Mouse (Mus musculus): ENCODE results near the gene Arhgef10l.

Gene Arhgef10l

DNA sequence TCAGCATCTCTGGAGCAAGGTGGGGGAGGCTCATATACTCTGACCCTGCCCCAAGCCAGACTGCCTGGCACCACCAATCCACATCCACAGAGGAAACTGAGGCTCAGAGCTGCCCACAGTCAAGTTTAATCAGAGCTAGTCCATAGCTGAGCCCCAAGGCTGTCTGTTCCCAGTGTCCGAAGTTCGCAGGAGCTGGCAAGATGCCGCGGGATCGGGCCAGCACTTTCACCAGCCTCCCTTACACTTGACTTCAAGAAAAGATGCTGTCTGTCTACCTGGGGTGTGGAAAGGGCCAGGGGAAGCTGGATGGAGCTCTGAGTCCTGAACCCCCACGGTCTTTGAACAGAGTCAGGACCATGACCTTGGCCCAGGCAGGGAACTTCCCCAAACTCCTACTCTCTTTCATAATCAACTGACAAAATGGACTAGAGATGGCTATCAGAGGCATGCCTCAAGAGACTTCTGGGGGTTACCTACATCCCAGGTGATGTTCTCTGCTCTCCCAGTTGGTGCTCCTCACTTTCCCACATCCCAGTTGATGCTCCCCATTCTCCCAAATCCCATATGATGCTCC lies 34.4 kb downstream of the Arhgef10l start:
- no peak for DNase-seq (ENCODE audit: low spot score)

DNA sequence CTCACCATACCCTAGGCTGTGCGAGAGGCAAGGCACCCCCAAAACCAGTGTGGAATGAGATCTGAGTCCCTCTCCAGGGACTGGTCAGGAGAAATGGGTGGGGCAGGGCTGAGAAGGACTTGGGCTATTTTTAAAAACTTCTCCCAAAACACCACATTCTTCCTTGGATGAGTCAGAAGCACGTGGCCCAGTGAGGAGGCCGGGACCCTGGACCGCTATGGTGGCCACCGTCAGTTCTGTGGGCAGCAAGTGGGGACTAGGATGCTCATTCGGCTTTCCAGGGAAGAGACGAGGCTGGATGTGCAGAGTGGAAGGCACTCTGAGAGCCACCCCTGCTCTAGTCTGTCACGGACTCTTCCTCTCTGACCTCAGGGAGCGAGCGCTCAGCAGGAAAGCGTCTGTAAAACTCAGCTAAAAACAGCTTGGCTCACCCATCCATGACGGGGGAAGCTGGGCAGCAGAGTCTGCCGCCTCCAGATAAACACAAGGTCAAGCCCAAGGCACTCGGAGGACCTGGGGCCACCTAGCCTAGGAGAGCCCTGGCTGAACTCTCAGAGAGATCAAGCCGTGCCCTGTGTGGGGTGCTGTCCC lies 35.1 kb downstream of the Arhgef10l start:
- no peak for DNase-seq (ENCODE audit: low spot score)

DNA sequence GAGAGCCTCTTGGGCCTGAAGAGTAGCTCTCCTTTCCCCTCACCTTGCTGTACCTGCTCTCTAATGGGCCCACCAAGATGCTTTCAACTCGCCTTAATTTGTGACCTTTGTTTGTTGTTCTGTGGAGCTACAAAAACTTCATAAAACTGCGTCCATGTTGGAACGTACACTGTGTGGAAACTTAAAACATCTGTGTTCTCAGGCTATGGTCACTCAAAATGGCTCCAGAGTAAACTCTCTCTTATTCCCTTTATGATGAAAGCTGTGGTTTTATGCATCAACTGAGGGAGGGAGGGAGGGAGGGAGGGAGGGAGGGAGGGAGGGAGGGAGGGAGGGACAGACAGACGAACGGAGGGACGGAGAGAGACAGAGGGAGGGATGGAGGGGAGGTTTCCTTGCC lies 35.7 kb downstream of the Arhgef10l start:
- DNase-seq (ENCODE audit: low spot score): no peak

GRCm38 (mm10) chr4:140628971-140629370 lies 36.8 kb downstream of the Arhgef10l start:
- DNase-seq (ENCODE audit: low spot score): no peak

- no peak for DNase-seq (ENCODE audit: low spot score)
Measured at GRCm38 (mm10) chr4:140628412-140628943, 37.3 kb downstream of the Arhgef10l start.

DNA sequence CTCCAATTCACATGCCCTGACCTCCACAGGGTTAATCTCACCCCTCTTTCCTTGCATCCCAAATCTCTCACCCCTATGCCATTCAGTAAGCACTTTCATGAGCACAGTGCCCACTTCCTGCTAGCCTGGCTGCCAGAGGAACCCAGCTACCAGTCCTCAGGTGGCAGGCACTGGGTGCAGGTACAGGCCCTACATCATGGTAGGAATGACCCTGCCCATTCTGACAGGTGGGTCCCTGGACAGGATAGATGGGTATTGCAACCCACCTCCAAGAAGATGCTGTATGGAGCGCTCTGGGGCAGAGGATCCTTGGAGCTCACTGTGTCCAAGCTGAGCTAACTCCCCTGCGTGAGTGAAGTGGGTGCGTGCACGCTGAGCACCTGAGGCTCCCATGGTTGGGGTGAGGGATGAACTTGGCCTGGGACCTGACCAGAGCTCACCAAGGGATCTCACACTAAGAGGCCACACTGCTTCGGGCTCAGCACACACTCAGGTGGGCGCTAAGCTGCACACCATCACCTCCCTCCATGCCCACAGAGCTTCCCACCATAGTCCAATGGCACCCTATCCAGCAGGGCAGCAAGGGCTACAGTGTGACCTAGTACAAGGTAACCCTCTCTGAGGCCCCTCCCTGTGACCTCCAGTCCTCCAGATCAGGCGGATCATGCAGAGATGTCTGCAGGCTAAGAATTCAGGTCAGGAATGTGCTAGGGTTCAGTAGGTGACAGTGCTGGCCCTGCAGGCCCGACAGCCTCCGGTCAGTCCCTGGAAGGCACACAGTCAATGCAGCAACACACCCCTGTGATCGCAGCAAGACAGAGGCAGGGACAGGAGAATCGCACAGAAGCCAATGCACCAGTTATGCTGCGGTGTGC lies 39.9 kb downstream of the Arhgef10l start:
- DNase-seq (ENCODE audit: low spot score): no peak

DNA sequence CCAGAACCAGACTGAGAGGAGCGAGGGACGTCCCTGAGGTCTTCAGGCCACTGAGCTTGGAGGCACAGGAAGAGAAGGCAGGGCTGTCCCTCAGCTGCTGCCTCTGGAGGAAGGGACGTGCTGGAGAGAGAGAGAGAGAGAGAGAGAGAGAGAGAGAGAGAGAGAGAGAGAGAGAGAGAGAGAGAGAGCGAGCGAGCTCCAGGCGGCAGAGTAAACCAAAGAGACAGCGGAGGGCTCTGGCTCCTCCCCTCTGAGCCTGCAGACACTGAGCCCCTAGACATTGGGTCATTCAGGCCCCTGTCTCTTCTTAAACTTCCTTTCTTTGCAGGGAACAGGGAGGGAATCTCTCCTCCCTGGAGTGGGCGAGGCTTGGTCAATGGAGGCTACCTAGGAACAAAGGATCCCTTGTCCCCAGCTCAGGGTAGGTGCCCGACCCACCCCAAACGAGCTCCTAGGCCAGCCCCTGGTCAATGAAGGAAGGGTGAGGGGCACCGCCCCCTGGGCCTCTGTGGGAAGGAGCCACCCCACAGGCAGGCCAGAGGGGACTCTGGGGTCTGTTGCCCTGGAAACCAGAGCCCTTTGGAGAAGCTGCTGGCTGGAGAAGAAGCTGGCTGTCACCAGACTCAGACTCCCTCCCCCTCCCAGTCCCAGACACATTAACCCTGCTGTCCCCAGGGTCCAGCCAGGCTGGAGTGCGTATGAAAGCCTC lies 41.2 kb downstream of the Arhgef10l start:
- peak; percentile 52 for DNase-seq (ENCODE audit: low spot score)

DNA sequence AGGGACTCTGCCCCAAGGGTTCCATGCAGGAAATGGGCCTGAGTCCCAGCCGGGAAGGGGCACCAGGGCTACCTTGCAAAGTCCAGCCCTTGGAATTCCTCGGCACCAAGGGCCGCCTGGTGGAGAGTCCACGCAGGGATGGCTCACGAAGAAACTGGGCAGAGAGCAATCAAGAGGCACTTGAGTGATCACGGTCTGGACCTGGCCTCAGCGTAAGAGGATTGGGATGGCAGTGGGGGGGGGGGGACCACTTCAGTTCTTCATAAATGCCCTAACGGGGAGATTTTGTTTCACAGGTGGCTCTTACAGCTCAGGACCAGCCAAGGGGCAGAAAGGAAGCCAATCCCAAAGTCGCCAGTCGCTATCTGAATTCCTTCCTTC lies 41.7 kb downstream of the Arhgef10l start:
- no peak for DNase-seq (ENCODE audit: low spot score)

DNA sequence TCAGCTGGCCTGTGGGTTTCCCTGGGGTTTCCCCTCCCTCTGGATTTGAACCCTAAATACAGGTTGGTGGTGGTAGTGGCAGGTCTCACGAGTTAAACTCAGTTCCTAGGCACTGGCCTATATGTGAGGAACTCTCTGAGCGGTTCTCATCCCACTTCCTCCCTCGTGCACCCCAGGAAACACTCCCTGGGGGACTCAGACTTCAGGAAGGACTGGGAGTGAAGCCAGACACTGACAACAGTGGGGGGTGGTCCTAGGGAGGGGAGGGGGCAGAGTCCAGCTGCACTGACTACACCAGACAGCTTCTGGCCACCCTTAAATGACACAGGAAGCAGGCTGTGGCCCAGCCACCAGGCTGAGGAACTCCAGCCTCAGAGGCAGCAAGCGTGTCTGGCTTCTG lies 43.0 kb downstream of the Arhgef10l start:
- DNase-seq (ENCODE audit: low spot score): no peak

- no peak for DNase-seq (ENCODE audit: low spot score)
Measured at GRCm38 (mm10) chr4:140620496-140620895, 45.3 kb downstream of the Arhgef10l start.

- no peak for DNase-seq (ENCODE audit: low spot score)
Measured at GRCm38 (mm10) chr4:140617391-140618385, 48.1 kb downstream of the Arhgef10l start.

DNA sequence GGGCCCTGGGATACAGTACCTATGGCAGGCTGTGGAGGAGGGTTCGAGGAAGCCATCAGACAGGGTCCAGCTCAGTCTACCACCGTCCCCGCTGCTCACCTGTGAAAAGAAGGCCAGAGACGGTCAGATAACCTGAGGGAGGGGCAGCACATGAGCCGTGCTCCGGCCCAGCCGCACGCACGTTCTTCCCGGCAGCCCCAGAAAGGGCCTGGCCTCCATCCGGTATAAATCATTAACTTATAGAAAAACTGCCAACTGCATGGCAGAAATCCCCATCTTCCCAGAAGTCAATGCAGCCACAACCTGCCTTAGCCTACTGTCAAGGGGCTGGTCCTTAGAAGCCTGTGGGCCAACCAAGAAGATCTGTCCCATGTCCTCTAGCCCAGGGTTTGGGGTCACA lies 48.9 kb downstream of the Arhgef10l start:
- no peak for DNase-seq (ENCODE audit: low spot score)

DNA sequence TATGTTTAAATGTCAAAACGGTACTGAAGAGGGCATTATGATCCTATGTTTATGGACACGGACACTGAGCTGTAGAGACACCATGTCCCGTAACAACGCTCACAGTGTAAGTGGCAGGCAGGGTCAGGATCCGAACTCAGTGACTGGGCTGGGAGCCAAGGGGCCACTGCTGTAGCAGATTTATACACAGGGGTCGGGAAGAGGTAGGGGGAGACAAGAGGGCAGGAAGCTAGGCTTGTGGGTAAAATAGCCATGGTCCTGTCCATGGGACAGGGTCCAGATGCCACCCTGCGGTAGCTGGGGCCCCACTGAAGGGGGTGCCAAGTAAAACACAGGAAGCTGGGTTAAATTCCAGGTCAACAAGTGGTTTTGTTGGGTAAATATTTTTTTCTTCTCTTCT lies 49.6 kb downstream of the Arhgef10l start:
- no peak for DNase-seq (ENCODE audit: low spot score)

- DNase-seq (ENCODE audit: low spot score): no peak
Measured at GRCm38 (mm10) chr4:140615771-140616170, 50.0 kb downstream of the Arhgef10l start.

GRCm38 (mm10) chr4:140614553-140614952 lies 51.3 kb downstream of the Arhgef10l start:
- DNase-seq (ENCODE audit: low spot score): no peak

GRCm38 (mm10) chr4:140614145-140614544 lies 51.7 kb downstream of the Arhgef10l start:
- DNase-seq (ENCODE audit: low spot score): no peak

DNA sequence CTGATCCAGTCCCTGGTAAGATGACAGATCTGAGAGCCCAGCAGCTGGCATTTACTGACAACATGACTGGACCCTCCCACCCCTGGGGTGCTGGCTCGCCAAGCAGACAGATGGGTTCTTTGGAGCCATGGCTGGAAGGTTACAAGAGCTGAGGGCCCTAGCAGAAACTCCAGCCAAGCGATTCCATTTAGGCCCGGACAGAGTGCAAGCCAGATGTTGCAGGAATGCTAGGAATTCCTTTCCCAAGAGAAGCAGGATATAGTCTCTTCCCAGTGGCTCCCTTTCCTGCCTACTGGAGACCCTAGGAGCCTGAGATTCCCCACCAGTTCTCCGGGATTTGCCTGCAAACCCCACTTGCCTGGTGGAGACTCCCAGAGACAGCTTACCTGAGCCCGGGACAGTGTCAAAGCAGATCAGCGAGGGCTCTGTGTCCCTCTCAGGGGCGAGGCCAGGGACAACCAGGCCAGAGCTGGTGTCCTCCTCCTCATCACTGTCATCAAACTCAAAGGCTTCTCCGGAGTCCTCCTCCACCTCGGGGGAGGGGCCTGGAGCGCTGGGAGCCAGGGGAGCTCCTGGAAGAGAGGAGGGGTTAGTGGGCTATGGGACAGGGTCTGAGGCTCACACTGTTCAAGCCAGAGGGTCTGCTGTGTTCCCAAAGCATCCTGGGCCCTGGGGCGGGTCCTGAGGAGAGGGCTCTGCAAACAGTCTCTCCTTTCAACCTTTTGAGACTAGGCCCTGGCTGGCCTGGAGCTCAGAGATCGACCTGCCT lies 54.8 kb downstream of the Arhgef10l start:
- DNase-seq (ENCODE audit: low spot score): no peak

GRCm38 (mm10) chr4:140608228-140608720 lies 57.5 kb downstream of the Arhgef10l start:
- no peak for DNase-seq (ENCODE audit: low spot score)

DNA sequence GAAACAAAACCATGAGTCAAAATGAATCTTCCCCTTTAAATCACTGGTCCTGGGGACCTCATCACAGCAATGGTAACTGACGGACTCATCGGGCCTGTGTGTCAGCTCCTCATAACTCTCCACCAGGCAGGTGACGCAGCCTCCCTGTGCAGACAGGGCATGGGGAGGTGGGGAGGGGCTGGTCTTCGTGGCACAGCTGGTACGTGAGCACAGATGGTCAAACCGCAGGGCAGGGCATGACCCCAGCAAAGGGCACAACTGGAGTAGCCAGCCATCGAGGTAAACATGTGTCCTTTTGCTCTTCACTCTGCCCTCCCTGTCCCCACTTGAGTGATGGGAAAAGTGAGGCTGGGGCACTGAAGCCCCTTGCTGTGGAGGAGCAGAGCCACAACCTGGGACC lies 59.0 kb downstream of the Arhgef10l start:
- no peak for DNase-seq (ENCODE audit: low spot score)

GRCm38 (mm10) chr4:140606197-140606596 lies 59.6 kb downstream of the Arhgef10l start:
- no peak for DNase-seq (ENCODE audit: low spot score)
